Mouse (Mus musculus): ENCODE data around the gene Grip1.

The Grip1 gene

GRCm38 (mm10) chr10:119663586-119663985 lies 210.0 kb downstream of the Grip1 start:
- DNase-seq (ENCODE audit: low spot score in 2 of 2) = no peak

DNA sequence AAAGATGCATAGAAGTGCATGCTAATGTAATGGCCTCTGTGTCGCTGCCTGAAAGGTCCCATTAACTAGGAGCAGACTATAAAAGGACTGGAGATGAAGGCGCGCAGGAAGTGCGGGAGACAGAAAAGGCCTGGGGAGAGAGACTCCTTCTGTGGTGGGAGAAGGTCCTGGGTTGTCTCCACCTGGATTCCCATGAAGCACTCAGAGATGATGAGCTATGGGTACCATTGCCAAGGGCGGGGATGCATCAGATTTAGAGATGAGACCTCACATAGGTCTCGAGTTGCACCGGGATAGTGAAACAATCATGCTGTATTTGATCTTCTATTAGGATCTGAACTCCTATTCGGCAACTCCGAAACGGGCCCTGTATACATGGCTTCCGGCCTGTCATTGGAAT lies 212.8 kb downstream of the Grip1 start:
- no peak for DNase-seq (ENCODE audit: low spot score in 2 of 2)

- no peak for DNase-seq (ENCODE audit: low spot score in 2 of 2)
These were observed 216.8 kb downstream of the Grip1 start for GRCm38 (mm10) chr10:119670456-119670855.

GRCm38 (mm10) chr10:119684377-119684826 lies 230.8 kb downstream of the Grip1 start:
- DNase-seq (ENCODE audit: low spot score in 2 of 2) = no peak

- peak; percentile 23 to 44 for DNase-seq (ENCODE audit: low spot score in 2 of 2)
These were observed 237.9 kb downstream of the Grip1 start for GRCm38 (mm10) chr10:119691358-119692083.

- DNase-seq (ENCODE audit: low spot score in 2 of 2) = no peak
These were observed 238.8 kb downstream of the Grip1 start for GRCm38 (mm10) chr10:119692284-119692890.

GRCm38 (mm10) chr10:119693400-119693799 lies 239.8 kb downstream of the Grip1 start:
- DNase-seq (ENCODE audit: low spot score in 2 of 2) = no peak

DNA sequence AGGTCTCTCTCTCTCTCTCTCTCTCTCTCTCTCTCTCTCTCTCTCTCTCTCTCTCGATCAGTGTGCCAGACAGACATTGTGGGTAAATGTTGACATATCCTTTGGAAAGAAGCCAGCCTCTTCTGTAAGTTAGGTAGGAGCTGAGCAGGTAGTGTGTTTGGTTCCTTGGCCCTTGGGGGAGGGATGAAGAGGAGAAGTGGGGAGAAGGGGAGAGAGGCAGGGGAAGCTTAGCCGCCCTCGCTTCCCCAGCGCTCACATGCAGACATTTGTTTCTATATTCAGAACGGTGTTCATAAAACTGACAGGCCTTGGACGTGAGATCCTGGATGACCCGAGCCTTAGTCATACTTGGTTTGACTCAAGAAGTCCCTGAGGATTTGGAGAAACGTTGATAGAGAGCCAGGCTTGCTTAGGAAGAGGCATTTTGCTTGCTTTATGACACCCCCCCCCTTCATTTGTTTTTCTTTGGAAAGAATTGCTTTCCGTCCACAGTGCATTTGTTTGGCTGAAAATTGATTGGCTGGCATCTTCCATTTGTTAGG lies 243.7 kb downstream of the Grip1 start:
- no peak for DNase-seq (ENCODE audit: low spot score in 2 of 2)

GRCm38 (mm10) chr10:119705348-119705747 lies 251.7 kb downstream of the Grip1 start:
- DNase-seq (ENCODE audit: low spot score in 2 of 2) = no peak

DNA sequence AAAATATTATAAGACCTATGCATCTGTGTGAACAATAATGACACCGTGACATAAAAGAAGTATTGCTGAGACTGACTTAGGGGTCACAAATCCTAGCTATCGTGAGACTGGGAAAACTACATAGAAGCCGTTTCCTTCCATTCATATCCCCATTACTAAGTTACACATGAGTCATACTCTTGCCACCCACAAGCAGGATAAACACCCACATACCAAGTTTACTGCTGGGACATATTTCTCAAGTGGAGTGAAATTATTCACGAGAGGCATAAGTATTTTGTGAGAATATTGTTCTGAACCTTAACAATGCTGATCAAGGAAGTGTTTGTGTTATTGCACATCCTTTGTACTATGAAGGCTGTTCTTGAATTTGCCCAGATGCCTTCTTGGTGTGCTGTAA lies 252.7 kb downstream of the Grip1 start:
- DNase-seq (ENCODE audit: low spot score in 2 of 2) = no peak

GRCm38 (mm10) chr10:119706983-119707382 lies 253.4 kb downstream of the Grip1 start:
- DNase-seq (ENCODE audit: low spot score in 2 of 2) = no peak

DNA sequence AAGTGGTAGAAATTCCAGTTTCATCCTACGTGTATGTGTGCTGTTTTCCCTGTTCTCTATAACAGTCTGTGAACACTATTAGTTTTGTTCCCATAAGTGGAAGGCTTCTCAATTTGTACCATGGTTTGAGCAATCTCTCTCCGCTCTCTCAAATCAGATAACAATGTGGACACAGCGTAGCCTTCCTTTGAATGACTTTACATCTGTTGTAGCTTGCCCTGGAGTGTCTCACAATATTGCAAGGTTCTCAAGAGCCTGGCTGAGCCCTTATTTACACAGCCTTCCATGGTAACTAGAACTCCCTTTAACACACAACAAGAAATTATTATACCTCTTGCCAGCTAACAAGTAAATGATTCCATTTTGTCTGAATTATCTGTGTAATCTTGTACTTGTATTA lies 268.3 kb downstream of the Grip1 start:
- DNase-seq (ENCODE audit: low spot score in 2 of 2) = no peak

GRCm38 (mm10) chr10:119722471-119722870 lies 268.8 kb downstream of the Grip1 start:
- DNase-seq (ENCODE audit: low spot score in 2 of 2) = no peak

- DNase-seq (ENCODE audit: low spot score in 2 of 2) = no peak
These were observed 270.0 kb downstream of the Grip1 start for GRCm38 (mm10) chr10:119723671-119724070.

- DNase-seq (ENCODE audit: low spot score in 2 of 2) = no peak
These were observed 271.7 kb downstream of the Grip1 start for GRCm38 (mm10) chr10:119725363-119725762.

DNA sequence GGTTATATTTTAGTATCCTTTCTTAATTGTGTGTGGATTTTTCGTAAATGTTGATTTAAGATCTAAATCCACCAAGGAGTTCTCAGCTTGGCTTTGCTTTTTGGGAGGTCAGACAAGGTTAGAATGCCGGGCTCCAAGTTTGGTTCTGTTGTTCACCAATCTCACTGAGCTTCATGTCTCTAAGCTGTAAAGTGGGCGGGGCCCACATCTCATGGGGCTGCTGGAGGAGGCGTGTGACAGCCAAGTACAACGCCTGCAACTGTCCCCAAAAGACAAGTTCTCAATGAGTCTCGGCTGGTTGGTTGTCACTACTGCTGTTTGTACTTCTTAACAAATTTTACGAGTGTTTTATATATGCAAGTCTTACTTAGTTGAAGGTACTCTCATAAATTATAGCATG lies 272.3 kb downstream of the Grip1 start:
- no peak for DNase-seq (ENCODE audit: low spot score in 2 of 2)

DNA sequence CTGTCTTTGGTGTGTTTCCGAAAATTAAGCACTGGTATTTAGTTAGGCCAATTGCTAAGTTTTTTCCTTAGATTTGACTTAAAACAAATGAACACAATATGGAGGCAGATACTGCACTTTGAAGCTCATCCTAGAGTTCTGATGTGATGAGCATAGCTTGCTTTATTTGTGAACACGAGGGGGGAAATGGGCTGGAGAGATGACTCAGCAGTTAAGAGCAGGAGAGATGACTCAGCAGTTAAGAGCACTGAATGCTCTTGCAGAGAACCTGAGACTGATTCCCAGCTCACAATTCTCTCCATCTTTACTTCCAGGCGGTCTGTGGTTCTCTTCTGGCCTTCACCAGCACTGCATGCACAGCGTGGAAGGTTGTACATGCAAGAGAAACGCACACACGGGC lies 273.3 kb downstream of the Grip1 start:
- no peak for DNase-seq (ENCODE audit: low spot score in 2 of 2)

DNA sequence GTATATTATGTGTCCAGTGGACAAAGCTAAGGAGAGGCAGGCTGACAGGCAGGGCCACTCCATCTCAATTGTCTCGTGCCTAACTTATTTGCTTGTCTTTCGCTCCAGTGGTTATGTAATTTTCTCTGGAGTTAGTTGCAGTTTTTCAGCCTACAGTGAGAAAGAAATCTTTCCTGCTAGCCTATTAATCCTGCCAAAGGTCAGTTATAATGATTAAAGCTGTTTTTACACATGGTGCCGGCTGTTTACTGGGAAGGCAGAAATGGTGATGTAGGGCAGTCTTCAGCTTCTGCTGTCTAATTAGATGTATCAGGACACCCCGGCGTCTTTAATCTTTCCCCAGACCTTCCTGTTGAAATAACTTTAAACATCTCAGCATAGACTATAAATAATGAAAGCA lies 276.6 kb downstream of the Grip1 start:
- no peak for DNase-seq (ENCODE audit: low spot score in 2 of 2)

- DNase-seq (ENCODE audit: low spot score in 2 of 2) = no peak
These were observed 281.7 kb downstream of the Grip1 start for GRCm38 (mm10) chr10:119735011-119735992.

GRCm38 (mm10) chr10:119739466-119739865 lies 285.8 kb downstream of the Grip1 start:
- no peak for DNase-seq (ENCODE audit: low spot score in 2 of 2)

- DNase-seq (ENCODE audit: low spot score in 2 of 2) = no peak
These were observed 289.1 kb downstream of the Grip1 start for GRCm38 (mm10) chr10:119742722-119743121.

- DNase-seq (ENCODE audit: low spot score in 2 of 2) = no peak
These were observed 298.8 kb downstream of the Grip1 start for GRCm38 (mm10) chr10:119752361-119752798.
